Mouse (Mus musculus): Measurements from ENCODE around the gene Frs2.
"Not testable (repeated sequence)": the region's sequence is repeated elsewhere in the genome, so short reads cannot be mapped to it uniquely, and the experiment has no call there.

Gene Frs2

DNA sequence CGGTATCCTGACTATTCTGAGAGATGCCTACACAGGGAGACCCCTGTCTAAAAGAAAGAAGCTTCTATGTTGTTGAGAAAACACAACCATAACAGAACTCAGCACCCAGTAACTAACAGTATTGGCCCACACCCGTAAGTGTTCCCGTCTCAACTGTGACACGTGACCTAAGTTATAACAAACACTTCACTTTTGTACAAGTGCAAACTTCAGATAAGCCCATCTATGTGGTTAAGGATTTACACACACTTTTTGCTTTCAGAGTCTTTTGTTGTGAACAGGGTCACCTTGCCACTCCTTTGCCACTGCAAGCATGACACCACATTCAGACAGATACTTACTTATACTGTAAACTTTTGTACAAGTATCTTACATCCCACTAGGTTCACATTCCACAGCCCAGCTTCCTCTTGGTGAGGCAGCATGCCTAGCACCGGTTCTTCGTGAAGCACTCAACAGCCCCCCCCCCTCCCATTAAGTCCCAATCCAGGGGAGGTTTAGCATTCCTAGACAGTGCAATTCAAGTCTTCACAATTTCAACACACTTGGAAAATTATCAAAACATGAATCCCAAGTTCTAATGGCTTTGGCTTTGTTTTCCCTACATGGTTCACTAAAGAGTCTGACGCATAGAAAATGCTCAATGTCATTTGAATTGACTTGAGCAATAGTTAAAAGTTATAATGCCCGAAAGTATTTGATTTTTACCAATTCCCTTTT is 2.6 kb downstream of the Frs2 start:
- no peak for DNase-seq

DNA sequence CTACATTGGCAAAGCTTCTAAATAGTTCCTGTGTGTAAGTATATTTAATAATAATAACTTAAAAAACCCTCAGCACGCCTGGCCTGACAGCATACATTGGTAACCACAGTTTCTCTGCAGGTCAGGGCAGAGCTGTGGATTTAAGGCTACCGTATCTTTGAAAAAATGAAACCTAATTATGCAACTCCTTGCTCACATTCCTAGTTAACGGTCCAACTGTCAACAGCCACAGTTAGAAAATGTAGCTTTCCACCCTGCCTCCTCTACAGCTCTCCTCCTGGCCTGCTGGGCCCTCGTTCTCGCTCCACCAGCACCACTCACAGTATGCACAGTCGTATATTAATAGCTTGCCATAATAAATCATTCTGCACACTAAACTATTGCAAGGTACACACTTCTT is 3.7 kb downstream of the Frs2 start:
- DNase-seq: peak; percentile 23

DNA sequence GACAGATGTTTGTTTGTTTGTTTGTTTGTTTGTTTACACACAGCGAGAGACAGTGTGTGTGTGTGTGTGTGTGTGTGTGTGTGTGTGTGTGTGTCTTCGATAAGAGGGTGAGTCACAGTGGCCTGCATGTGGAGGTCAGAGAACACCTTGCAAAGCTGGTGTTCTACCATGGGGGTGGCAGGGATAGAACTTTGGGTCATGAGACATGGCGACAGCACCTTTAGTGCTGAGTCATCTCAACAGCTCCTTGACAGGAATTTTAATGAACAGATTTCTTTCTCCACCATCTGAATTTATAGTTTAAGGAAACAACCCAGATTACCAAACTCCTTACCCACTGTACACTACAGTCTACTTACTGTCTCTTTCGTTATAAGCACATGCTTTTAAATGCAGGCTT is 4.3 kb downstream of the Frs2 start:
- DNase-seq: no peak

GRCm38 (mm10) chr10:117143311-117143710 is 5.0 kb downstream of the Frs2 start:
- DNase-seq: no peak

- DNase-seq: no peak
These were observed 6.3 kb downstream of the Frs2 start for GRCm38 (mm10) chr10:117141939-117142552.

DNA sequence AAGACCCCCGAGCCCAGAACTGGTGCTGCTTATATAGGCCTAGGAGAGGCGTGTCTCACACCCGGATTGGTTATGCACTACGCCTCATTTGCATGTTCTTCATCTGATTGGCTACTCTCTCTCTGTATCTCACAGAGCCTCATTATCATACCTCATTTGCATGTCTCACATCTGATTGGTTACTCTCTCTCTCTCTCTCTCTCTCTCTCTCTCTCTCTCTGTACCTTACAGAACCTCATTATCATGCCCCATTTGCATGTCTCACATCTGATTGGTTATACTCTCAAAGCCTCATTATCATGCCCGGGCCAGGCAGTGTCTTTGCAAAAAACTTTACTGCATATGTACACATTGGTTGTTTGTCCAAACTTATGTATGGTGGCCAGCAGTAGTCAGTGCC is 16.8 kb downstream of the Frs2 start:
- DNase-seq: not testable (repeated sequence)

- DNase-seq: peak; percentile 31
These were observed 18.3 kb downstream of the Frs2 start for GRCm38 (mm10) chr10:117130037-117130436.

DNA sequence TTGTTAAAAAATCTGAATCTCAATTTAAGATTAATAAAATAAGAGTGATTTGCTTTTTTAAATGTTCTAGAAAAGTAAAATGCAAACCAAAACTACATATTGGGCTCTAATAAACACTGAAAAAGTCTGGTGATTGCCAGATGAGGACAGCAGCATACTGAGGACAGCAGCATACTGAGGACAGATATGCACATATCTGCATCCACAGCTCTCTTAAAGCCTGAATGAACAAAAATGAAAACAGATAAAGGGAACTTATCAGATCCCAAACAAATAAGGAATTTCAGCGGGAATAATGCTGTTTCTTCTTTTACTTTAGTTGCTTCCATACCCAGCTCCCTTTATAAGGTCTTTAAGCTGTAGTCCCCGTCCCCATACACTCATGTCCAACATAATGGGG is 19.6 kb downstream of the Frs2 start:
- DNase-seq: no peak

GRCm38 (mm10) chr10:117127480-117127879 is 20.9 kb downstream of the Frs2 start:
- no peak for DNase-seq

GRCm38 (mm10) chr10:117126719-117127118 is 21.6 kb downstream of the Frs2 start:
- no peak for DNase-seq

GRCm38 (mm10) chr10:117126233-117126632 is 22.1 kb downstream of the Frs2 start:
- no peak for DNase-seq

DNA sequence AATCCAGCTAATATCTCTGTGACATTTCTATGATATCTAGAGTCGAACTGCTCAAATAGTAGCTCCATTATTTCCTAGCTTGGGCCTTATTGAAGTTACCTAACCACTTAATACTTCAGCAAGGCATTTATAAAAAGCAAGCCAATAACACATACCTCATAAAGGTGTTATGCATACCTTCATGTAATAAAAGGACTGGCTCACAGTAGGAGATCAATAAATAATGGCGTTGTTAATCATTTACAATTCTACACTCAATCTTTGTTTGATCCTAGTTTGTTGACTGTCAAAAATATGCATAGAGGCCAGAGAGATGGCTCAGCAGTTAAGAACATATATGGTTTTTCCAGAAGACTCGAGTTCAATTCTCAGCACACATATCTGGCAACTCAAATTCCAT is 26.9 kb downstream of the Frs2 start:
- DNase-seq: no peak

DNA sequence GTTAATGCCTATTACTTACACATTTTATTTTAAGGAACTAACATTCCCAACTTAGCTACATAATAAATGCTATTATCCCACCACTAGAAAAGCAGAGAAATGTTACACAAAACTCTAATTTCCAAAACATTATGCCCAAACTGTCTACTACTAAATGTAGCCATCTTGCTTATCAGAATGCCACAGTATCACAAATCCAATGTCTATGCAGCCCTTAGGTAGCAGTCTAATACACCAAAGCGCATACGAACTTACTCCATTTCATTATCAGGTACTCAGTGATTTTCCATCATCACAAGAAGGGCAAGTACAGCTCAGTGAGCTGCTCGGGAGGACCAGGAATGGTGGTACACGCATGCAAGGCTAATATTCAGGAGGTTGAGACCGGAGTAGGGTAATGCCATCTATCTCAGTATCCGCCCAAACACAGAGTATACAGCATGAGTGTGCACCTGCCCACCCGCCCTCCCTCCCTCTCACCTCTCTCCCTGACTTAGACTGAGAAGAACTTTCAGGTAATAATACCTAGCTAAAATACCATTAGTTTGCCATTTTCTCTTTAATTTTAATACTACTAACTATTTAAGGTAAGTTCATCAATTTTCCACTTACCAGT is 28.2 kb downstream of the Frs2 start:
- DNase-seq: no peak

GRCm38 (mm10) chr10:117119531-117119930 is 28.8 kb downstream of the Frs2 start:
- DNase-seq: no peak

DNA sequence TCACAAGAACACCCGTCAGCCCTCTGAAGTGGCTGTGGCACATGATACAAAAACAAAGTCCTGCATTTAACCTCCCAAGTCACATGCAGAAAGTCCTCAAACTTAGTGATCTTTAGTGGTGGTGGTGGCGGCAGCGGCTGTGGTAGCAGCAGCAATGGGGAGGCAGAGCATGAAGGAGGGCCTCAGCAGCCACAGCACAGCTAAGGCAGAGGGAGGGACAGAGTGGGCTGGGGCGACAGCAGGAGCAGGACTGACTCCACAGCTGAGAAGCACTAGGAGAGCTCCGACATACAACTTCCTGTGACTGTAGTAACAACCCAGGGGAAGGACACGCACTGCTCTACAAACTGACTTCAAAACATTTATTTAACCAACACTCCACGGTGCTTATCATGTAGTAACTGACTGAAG is 29.9 kb downstream of the Frs2 start:
- DNase-seq: no peak

- DNase-seq: no peak
These were observed 32.7 kb downstream of the Frs2 start for GRCm38 (mm10) chr10:117115652-117116051.

GRCm38 (mm10) chr10:117112545-117112944 is 35.8 kb downstream of the Frs2 start:
- no peak for DNase-seq

DNA sequence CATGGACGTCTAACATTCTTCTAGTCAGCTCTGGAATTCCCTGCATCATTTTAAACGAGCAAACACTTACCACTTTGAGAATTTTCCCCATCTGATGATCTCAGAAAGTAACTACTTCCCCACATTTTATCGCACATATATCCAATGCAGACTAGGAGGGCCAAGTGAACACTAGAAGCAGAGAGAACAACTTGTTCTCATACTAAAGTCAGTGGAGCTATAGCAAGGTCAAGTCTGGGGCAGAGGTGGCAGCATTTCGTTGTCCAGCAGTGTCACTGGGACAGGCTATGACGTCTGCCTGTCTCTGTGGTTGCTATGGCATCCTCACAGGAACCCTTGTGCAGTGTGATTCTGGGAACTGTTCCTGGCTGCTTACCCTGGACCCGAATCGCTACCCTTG is 36.9 kb downstream of the Frs2 start:
- no peak for DNase-seq

DNA sequence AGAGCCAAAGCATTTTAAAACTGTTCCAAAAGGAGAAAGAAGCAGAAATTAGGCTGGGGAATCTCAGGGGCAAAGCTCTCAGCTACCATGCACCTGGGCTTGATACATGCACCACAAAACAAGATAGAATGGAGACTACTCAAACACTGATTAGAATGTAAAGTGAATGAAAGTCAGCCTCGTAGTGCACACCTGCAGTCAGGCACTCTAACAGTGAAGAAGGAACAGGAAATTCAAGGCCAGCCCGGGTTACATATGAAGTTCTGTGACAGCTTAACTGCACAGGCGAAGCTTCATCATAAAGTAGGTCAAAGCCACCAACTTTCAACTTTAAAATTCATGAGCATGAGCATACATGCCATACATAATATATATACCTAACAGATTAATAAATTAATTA is 38.1 kb downstream of the Frs2 start:
- DNase-seq: no peak

DNA sequence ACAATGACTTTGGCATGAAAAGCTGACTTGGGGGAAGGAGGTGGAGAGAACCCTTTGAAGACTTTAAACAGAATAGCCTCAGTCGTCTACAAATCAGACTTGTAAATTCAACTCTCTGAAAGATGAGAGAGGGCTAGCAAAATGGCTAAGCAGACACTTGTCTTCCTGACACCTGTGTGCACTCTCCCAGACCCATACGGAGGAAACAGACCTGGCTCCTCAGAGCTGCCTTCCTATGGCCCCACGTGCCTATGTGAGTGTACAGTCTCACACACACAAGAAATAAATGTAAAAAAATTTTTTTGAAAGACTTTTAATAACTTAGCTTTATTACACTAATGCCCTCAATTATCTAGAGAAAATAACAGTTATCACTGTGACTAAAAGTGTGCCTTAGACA is 41.6 kb downstream of the Frs2 start:
- no peak for DNase-seq

GRCm38 (mm10) chr10:117106244-117106643 is 42.1 kb downstream of the Frs2 start:
- DNase-seq: no peak

- DNase-seq: no peak
These were observed 43.3 kb downstream of the Frs2 start for GRCm38 (mm10) chr10:117105015-117105414.

DNA sequence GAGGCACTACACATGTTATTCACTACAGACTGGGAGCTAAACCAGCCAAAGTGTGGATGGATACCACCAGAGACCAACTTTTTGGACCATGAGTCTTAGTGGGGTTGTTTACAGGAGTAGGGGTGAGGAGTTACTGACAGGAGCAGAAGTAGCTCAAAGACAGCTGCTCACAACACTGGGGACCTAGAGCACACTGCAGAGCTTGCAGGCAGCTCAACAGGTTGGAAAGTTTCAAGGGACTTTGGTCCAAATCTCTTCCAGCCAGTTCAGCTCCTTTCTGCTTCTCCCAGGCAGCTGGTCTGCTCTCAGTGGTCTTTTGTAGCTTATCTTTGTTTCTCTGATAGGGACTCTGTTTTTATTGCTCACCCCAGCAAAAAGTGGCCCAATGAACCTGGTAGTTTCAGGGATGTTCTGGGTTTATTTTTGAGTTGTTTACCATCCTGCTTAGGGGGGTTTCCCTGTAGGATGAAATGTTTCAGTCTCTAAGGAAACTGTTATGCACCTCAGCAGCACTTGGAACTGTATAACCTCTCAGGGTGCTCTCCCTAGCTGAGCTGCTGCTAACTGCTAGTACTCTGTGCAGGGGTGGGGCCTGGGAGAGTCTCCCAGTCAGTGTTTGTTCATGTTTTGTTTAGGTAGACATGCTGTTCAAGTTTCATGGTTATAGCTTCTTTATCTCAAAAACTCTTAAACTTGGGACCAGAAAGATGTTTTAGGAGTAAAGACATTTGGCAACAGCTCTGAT is 44.3 kb downstream of the Frs2 start:
- DNase-seq: no peak

DNA sequence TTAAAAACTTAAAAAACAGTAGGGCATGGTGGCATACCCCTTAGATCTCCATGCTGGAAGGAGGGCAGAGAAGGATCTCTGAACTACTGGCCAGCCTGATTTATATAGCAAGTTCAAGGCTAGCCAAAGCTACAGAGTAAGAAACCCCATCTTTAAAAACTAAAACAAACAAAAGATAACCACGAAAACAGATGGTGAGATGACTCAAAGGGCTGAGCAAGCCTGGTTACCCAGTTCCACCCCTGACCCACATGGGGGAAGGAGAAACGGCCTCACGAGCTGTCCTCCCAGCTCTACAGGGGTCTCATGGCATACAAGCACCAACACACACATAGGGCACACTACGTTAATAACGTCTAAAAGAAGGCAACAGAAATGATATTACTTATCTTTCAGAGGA is 48.2 kb downstream of the Frs2 start:
- DNase-seq: no peak

All from kidney, adult 11 months (tissue).